16 mouse cellular contexts compared by ENCODE assay signal in genomic region chr13:49103235-49103634, GRCm38 (mm10). TPM values are rescaled to one million over a fixed set of nuclear protein-coding genes. Genes with fewer than 3 reads are reported as not detected.
DNase-seq lines count a peak whose midpoint lies in the region; ATAC-seq and TF ChIP-seq lines count a peak whose summit lies in the region.
"Had no signal": no experiment of that assay in that cellular context is flagged by ENCODE, and none has a peak within 500 bp of the region (broad histone marks: within the 10 kb centered on the region; RNA-seq: fewer than 3 reads in every experiment).

No protein-coding gene starts in this region.

- DNase-seq in embryonic facial prominence, embryonic 10.5 days (ENCODE audit: low spot score) = no peak
- no peak for DNase-seq in intestine, embryonic 14.5 days (ENCODE audit: low spot score)
- peak; percentile 59 for DNase-seq in brain, adult 2 months (ENCODE audit: low read depth, low spot score)
- no peak for DNase-seq in right cerebral cortex, postnatal 36 days (ENCODE audit: low spot score in 2 of 2)
- no peak for DNase-seq in embryo, embryonic 10.5 days (ENCODE audit: low spot score)
- DNase-seq: adrenal gland, adult 2 months; B cell, adult 2 months; gastrocnemius, postnatal 10 days; heart, postnatal 36 days; liver, embryonic 13.5 days; midbrain, embryonic 14.5 days had no signal

- TF ChIP-seq CTCF in intestine, postnatal 0 days (IDR thresholded peaks at IDR 0.05; ENCODE audit: low read depth) = no peak

- H3K4me3 ChIP-seq in embryonic facial prominence, embryonic 13.5 days = no peak overlapping the region
- H3K4me3 ChIP-seq in embryonic facial prominence, embryonic 10.5 days = no peak overlapping the region
- H3K4me3 ChIP-seq in intestine, embryonic 14.5 days (ENCODE audit: low read depth, low read length) = no peak overlapping the region
- no peak overlapping the region for H3K4me3 ChIP-seq in intestine, postnatal 0 days (ENCODE audit: low read depth, low read length)
- no peak overlapping the region for H3K4me3 ChIP-seq in intestine, embryonic 15.5 days (replicated peaks)
- H3K4me3 ChIP-seq: liver, embryonic 13.5 days had no signal

- H3K9ac ChIP-seq in embryonic facial prominence, embryonic 13.5 days = no peak overlapping the region
- no peak overlapping the region for H3K9ac ChIP-seq in intestine, embryonic 14.5 days (ENCODE audit: low read length)
- no peak overlapping the region for H3K9ac ChIP-seq in intestine, postnatal 0 days (ENCODE audit: low read depth, low read length)
- H3K9ac ChIP-seq in intestine, embryonic 15.5 days = no peak overlapping the region
- H3K9ac ChIP-seq: liver, embryonic 13.5 days had no signal

- peaks cover 33% of the 10 kb centered on the region for H3K4me1 ChIP-seq in embryonic facial prominence, embryonic 13.5 days
- H3K4me1 ChIP-seq in embryonic facial prominence, embryonic 10.5 days = peaks cover 12% of the 10 kb centered on the region; the same call in 1 of the 2 replicates
- H3K4me1 ChIP-seq in intestine, embryonic 14.5 days (replicated peaks; ENCODE audit: control insufficient read depth, insufficient read depth, low read length) = peaks cover 27% of the 10 kb centered on the region
- no peaks in the 10 kb centered on the region for H3K4me1 ChIP-seq in intestine, postnatal 0 days (replicated peaks; ENCODE audit: control insufficient read depth, insufficient read depth, low read length)
- H3K4me1 ChIP-seq in intestine, embryonic 15.5 days (replicated peaks) = peaks cover 26% of the 10 kb centered on the region
- H3K4me1 ChIP-seq: liver, embryonic 13.5 days had no signal

- peak overlapping the region; percentile 55; the same call in 1 of the 2 replicates for H3K27ac ChIP-seq in embryonic facial prominence, embryonic 13.5 days
- no peak overlapping the region for H3K27ac ChIP-seq in embryonic facial prominence, embryonic 10.5 days (replicated peaks)
- peak overlapping the region; percentile 19; the same call in 1 of the 2 replicates for H3K27ac ChIP-seq in intestine, embryonic 14.5 days (ENCODE audit: low read depth)
- no peak overlapping the region for H3K27ac ChIP-seq in intestine, postnatal 0 days (ENCODE audit: low read depth, low read length)
- peak overlapping the region; percentile 44; the same call in 1 of the 2 replicates for H3K27ac ChIP-seq in intestine, embryonic 15.5 days
- H3K27ac ChIP-seq: liver, embryonic 13.5 days; macrophage had no signal

- no peaks in the 10 kb centered on the region for H3K36me3 ChIP-seq in embryonic facial prominence, embryonic 13.5 days
- H3K36me3 ChIP-seq in embryonic facial prominence, embryonic 10.5 days (replicated peaks) = peaks cover 15% of the 10 kb centered on the region; the same call in 1 of the 2 replicates
- no peaks in the 10 kb centered on the region for H3K36me3 ChIP-seq in intestine, embryonic 14.5 days (ENCODE audit: control insufficient read depth, insufficient read depth, low read length)
- peaks cover 5% of the 10 kb centered on the region; the same call in 1 of the 2 replicates for H3K36me3 ChIP-seq in intestine, postnatal 0 days (ENCODE audit: control insufficient read depth, insufficient read depth)
- no peaks in the 10 kb centered on the region for H3K36me3 ChIP-seq in intestine, embryonic 15.5 days
- H3K36me3 ChIP-seq: liver, embryonic 13.5 days had no signal

- H3K4me2 ChIP-seq in embryonic facial prominence, embryonic 13.5 days = no peak overlapping the region
- no peak overlapping the region for H3K4me2 ChIP-seq in intestine, embryonic 14.5 days (ENCODE audit: low read length)
- H3K4me2 ChIP-seq in intestine, postnatal 0 days (replicated peaks; ENCODE audit: low read depth) = no peak overlapping the region
- H3K4me2 ChIP-seq in intestine, embryonic 15.5 days (replicated peaks) = no peak overlapping the region
- H3K4me2 ChIP-seq: heart, embryonic 11.5 days; liver, embryonic 13.5 days had no signal

- WGBS in embryonic facial prominence, embryonic 13.5 days = 78% methylated on average over 7 of the region's 7 CpGs
- WGBS in embryonic facial prominence, embryonic 10.5 days = 85% methylated on average over 7 of the region's 7 CpGs
- 54% methylated on average over 7 of the region's 7 CpGs for WGBS in intestine, embryonic 14.5 days
- 60% methylated on average over 7 of the region's 7 CpGs for WGBS in intestine, postnatal 0 days
- 57% methylated on average over 7 of the region's 7 CpGs for WGBS in intestine, embryonic 15.5 days

- no peak for ATAC-seq in embryonic facial prominence, embryonic 13.5 days (ENCODE audit: insufficient number of reproducible peaks, insufficient read depth, low FRiP score, low TSS enrichment, low read depth)
- ATAC-seq in intestine, embryonic 14.5 days (replicated peaks; ENCODE audit: low FRiP score, low TSS enrichment, low read depth) = no peak
- no peak for ATAC-seq in intestine, postnatal 0 days
- no peak for ATAC-seq in intestine, embryonic 15.5 days

- H3K27me3 ChIP-seq in embryonic facial prominence, embryonic 13.5 days = no peaks in the 10 kb centered on the region
- no peaks in the 10 kb centered on the region for H3K27me3 ChIP-seq in embryonic facial prominence, embryonic 10.5 days (replicated peaks; ENCODE audit: low read depth, poor library complexity, severe bottlenecking)
- no peaks in the 10 kb centered on the region for H3K27me3 ChIP-seq in intestine, embryonic 14.5 days (replicated peaks; ENCODE audit: control insufficient read depth, insufficient read depth, low read length)
- no peaks in the 10 kb centered on the region for H3K27me3 ChIP-seq in intestine, postnatal 0 days (replicated peaks; ENCODE audit: control insufficient read depth, insufficient read depth, low read length)
- H3K27me3 ChIP-seq in intestine, embryonic 15.5 days (replicated peaks) = no peaks in the 10 kb centered on the region
- H3K27me3 ChIP-seq: liver, embryonic 13.5 days had no signal

- H3K9me3 ChIP-seq in embryonic facial prominence, embryonic 13.5 days = peaks cover 6% of the 10 kb centered on the region; the same call in 1 of the 2 replicates
- H3K9me3 ChIP-seq in embryonic facial prominence, embryonic 10.5 days = peaks cover 3% of the 10 kb centered on the region; the same call in 1 of the 2 replicates
- peaks cover 2% of the 10 kb centered on the region; the same call in 1 of the 2 replicates for H3K9me3 ChIP-seq in intestine, embryonic 14.5 days (ENCODE audit: control insufficient read depth, low read length)
- peaks cover 4% of the 10 kb centered on the region; the same call in 1 of the 2 replicates for H3K9me3 ChIP-seq in intestine, postnatal 0 days (ENCODE audit: control insufficient read depth)
- no peaks in the 10 kb centered on the region for H3K9me3 ChIP-seq in intestine, embryonic 15.5 days
- H3K9me3 ChIP-seq: liver, embryonic 13.5 days had no signal

RNA-seq across cellular contexts. Expression of gene Wnk2, which starts 44.6 kb away (rescaled TPM):
- 2.4 and 2.5 TPM in 2 replicates for polyA plus RNA-seq in embryonic facial prominence, embryonic 13.5 days (2015; fragmentation: Nextera tagmentation; extraction: Ambion mirVana)
- 2.7 and 2.8 TPM in 2 replicates for polyA plus RNA-seq in embryonic facial prominence, embryonic 10.5 days (2016; fragmentation: Nextera tagmentation; extraction: Ambion mirVana)
- 4.5 and 5.1 TPM in 2 replicates for polyA plus RNA-seq in intestine, embryonic 14.5 days (2014; fragmentation: Nextera tagmentation; extraction: Ambion mirVana)
- polyA plus RNA-seq in intestine, postnatal 0 days (2015; fragmentation: Nextera tagmentation; extraction: Ambion mirVana) = 1.7 and 2.3 TPM in 2 replicates
- polyA plus RNA-seq in intestine, embryonic 15.5 days (2015; fragmentation: Nextera tagmentation; extraction: Ambion mirVana) = 3.1 and 4.1 TPM in 2 replicates
- polyA plus RNA-seq: macrophage had no signal

Comparison
In these comparisons a context has a peak if more than half of its experiments do, and no peak if none do; other contexts are left out.
1. H3K27ac ChIP-seq: peak in embryonic facial prominence, embryonic 13.5 days (single experiment), intestine, embryonic 14.5 days (single experiment) and intestine, embryonic 15.5 days (single experiment); none in embryonic facial prominence, embryonic 10.5 days (single experiment) and intestine, postnatal 0 days (single experiment).